Mouse (Mus musculus): ENCODE results near the gene Cyp4b1.

DNA sequence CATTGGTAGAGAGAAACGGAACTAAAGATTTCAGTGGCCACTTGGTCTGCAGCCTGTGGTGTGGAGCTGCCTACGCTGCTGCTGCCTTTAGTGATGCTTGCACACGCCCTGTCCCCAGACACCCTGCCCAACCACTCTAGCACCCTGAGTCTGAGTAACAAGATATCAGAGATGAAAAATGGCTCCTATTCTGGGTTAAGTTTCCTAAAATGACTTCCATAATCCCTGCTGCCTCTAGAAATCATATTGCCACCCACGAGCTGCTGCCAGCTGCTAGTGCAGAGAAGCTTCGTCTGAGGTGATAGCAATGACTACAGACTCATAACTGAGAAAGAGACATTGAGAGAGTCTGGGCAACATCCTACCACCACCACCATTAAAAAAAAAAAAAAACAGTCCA is 3.3 kb upstream of the Cyp4b1 start:
- TF ChIP-seq MAX (IDR thresholded peaks at IDR 0.05) = no peak
- no peak for TF ChIP-seq USF1 (IDR thresholded peaks at IDR 0.05; ENCODE audit: low read depth)
- no peak for TF ChIP-seq CTCF (IDR thresholded peaks at IDR 0.05; ENCODE audit: control insufficient read depth, insufficient read depth, insufficient read length)
